Mouse (Mus musculus): ENCODE results near the gene Eng. TPM values are rescaled to one million over a fixed set of nuclear protein-coding genes. Genes with fewer than 3 reads are reported as not detected.

Gene Eng
- polyA plus RNA-seq, 1 experiment from 2014 or later: 30.5 TPM

DNA sequence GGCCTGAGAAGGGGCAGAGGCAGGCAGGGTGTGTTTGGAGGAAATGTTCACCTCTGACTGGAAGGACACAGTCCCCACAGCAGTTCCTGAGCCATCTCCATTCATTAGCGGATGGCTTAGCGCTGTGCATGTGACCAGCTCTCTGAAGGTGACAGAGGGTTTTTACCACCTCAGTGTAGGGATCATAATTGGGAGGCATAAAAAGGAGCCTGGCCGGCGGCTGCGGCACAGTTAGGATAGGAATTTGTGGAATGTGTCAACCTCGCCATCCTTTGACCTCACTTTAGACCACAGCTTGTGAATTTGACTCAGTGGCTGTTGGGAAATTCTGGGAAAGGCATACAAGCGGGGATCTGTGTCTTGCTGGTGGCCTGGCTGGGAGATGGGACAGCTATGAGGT, 7.4 kb downstream of the Eng start:
- H3K4me1 ChIP-seq (replicated peaks; ENCODE audit: control insufficient read depth, insufficient read depth, low read length): no peaks in the 10 kb centered on the region
- no peak overlapping the region for H3K27ac ChIP-seq
- no peak overlapping the region for H3K4me3 ChIP-seq (replicated peaks; ENCODE audit: low read length)
- no peaks in the 10 kb centered on the region for H3K9me3 ChIP-seq (ENCODE audit: control insufficient read depth, low read length)
- H3K9ac ChIP-seq: no peak overlapping the region
- ATAC-seq (ENCODE audit: low FRiP score) (no peak), DNase-seq (ENCODE audit: low spot score) (no peak)
- no peaks in the 10 kb centered on the region for H3K27me3 ChIP-seq (ENCODE audit: control insufficient read depth, insufficient read depth, low read length)
- H3K4me2 ChIP-seq (replicated peaks): no peak overlapping the region
- 53% methylated on average over 7 of the region's 7 CpGs for WGBS
- no peaks in the 10 kb centered on the region for H3K36me3 ChIP-seq (replicated peaks; ENCODE audit: control insufficient read depth, insufficient read depth)

DNA sequence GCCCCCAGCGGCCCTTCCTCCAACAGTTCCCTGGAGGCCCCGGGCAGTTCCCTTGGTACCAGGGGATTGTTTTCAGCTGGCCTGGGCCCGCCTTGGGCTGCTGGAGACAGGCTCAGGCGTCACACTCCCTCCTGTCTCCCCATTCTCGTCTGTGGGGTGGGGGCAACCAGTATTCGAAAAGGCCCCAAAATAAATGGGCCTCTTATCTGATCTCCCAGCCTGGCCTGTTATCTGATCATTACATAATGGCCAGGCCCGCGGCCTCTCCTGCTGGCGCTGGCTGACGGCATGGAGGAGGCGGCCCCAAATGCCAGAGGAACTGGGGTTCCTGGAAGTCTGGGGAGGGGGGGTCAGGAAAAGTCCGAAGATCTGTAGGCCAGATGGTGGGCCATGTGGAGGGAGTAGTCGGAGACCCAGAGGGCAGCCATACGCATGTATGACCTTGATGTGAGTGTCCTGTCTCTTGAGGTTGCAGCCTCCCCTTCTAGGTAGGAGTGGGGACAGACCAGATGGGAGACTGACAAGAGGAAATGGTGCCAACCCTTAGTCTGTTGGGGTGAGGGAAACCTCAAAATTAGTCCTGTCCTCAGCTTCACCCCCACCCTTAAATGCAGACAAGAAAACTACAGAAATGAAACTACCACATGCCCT, 8.5 kb downstream of the Eng start:
- ATAC-seq (ENCODE audit: low FRiP score) (no peak), DNase-seq (ENCODE audit: low spot score) (no peak)
- H3K27ac ChIP-seq: peak overlapping the region; percentile 16; the same call in 1 of the 2 replicates
- H3K9ac ChIP-seq: no peak overlapping the region
- H3K36me3 ChIP-seq (replicated peaks; ENCODE audit: control insufficient read depth, insufficient read depth): no peaks in the 10 kb centered on the region
- H3K4me1 ChIP-seq (replicated peaks; ENCODE audit: control insufficient read depth, insufficient read depth, low read length): no peaks in the 10 kb centered on the region
- WGBS: 76% methylated on average over 14 of the region's 14 CpGs
- H3K27me3 ChIP-seq (ENCODE audit: control insufficient read depth, insufficient read depth, low read length): no peaks in the 10 kb centered on the region
- H3K4me3 ChIP-seq (replicated peaks; ENCODE audit: low read length): no peak overlapping the region
- H3K4me2 ChIP-seq (replicated peaks): no peak overlapping the region
- H3K9me3 ChIP-seq (ENCODE audit: control insufficient read depth, low read length): no peaks in the 10 kb centered on the region

DNA sequence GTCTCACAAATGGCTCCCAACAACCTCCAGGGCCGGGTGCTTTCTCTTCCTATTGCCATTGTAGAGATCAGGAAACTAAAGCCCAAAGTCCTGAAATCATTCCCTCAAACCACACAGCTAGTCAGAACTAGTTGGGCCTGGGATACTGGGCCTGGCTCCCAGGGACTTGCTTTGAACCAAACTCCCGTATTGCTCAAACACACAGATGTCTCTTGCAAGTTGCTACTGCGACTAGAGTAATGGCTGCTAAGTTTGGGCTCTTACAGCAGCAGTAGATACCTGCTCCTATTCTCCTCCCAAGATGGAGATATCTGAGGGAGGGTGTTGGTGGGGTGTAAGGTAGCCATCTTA, 9.0 kb downstream of the Eng start:
- Histone ChIP-seq H3K4me3 (replicated peaks; ENCODE audit: low read length) (no peak overlapping the region), H3K27me3 (ENCODE audit: control insufficient read depth, insufficient read depth, low read length) (no peaks in the 10 kb centered on the region), H3K9me3 (ENCODE audit: control insufficient read depth, low read length) (no peaks in the 10 kb centered on the region), H3K27ac (no peak overlapping the region), H3K36me3 (replicated peaks; ENCODE audit: control insufficient read depth, insufficient read depth) (no peaks in the 10 kb centered on the region), H3K4me2 (replicated peaks) (no peak overlapping the region), H3K4me1 (replicated peaks; ENCODE audit: control insufficient read depth, insufficient read depth, low read length) (no peaks in the 10 kb centered on the region), H3K9ac (no peak overlapping the region)
- no peak for DNase-seq (ENCODE audit: low spot score)
- 83% methylated on average over 3 of the region's 3 CpGs for WGBS
- no peak for ATAC-seq (ENCODE audit: low FRiP score)

DNA sequence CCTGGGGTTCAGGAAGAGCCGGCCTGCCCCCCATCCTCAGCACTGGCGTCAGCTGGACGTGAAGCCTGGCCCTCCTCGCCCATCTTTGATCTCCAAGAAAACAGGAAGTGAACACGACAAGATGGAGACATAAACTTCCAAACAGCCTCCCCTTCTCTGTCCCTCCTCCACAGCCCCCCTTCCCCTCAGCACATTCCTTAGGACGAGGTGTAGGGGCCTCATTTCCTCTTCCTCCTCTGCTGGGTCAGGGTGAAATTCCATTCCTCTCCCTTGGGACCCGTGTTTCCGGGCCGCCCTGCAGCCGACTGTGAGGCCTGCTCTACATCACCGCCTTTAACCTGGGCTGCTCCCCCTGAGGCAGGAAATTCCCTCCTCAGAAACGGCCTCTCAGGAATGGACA, 9.4 kb downstream of the Eng start:
- no peaks in the 10 kb centered on the region for H3K36me3 ChIP-seq (replicated peaks; ENCODE audit: control insufficient read depth, insufficient read depth)
- WGBS: 65% methylated on average over 12 of the region's 12 CpGs
- H3K9ac ChIP-seq: no peak overlapping the region
- ATAC-seq (ENCODE audit: low FRiP score) (no peak), DNase-seq (ENCODE audit: low spot score) (no peak)
- no peak overlapping the region for H3K4me3 ChIP-seq (replicated peaks; ENCODE audit: low read length)
- H3K4me1 ChIP-seq (replicated peaks; ENCODE audit: control insufficient read depth, insufficient read depth, low read length): no peaks in the 10 kb centered on the region
- H3K27ac ChIP-seq: no peak overlapping the region
- no peaks in the 10 kb centered on the region for H3K9me3 ChIP-seq (ENCODE audit: control insufficient read depth, low read length)
- H3K27me3 ChIP-seq (ENCODE audit: control insufficient read depth, insufficient read depth, low read length): no peaks in the 10 kb centered on the region
- no peak overlapping the region for H3K4me2 ChIP-seq (replicated peaks)

DNA sequence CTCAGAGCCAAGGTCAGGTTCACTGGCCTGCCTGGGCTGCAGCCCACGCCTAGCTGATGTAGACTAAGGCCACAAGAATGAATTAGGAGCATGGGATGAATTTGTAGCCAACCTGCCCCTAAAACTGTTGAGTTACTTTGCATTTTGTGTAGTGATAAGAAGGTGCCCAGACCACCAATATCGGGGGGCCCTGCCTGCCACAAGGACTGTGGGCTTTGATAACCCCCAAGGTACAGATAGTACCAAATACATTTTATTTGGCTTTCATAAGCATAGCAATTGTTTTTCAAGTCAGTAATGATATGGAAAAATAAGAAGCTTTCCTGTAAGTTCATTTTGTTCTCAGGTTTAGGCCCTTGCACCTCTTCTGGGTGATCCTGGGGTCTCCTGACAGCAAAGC, 12.5 kb downstream of the Eng start:
- DNase-seq (ENCODE audit: low spot score) (no peak), ATAC-seq (ENCODE audit: low FRiP score) (no peak)
- H3K9me3 ChIP-seq (ENCODE audit: control insufficient read depth, low read length): no peaks in the 10 kb centered on the region
- H3K27ac ChIP-seq: no peak overlapping the region
- H3K36me3 ChIP-seq (replicated peaks; ENCODE audit: control insufficient read depth, insufficient read depth): no peaks in the 10 kb centered on the region
- H3K4me3 ChIP-seq (replicated peaks; ENCODE audit: low read length): no peak overlapping the region
- no peaks in the 10 kb centered on the region for H3K27me3 ChIP-seq (ENCODE audit: control insufficient read depth, insufficient read depth, low read length)
- no peak overlapping the region for H3K4me2 ChIP-seq (replicated peaks)
- H3K4me1 ChIP-seq (replicated peaks; ENCODE audit: control insufficient read depth, insufficient read depth, low read length): no peaks in the 10 kb centered on the region
- WGBS: 93% methylated on average over 2 of the region's 2 CpGs
- no peak overlapping the region for H3K9ac ChIP-seq

DNA sequence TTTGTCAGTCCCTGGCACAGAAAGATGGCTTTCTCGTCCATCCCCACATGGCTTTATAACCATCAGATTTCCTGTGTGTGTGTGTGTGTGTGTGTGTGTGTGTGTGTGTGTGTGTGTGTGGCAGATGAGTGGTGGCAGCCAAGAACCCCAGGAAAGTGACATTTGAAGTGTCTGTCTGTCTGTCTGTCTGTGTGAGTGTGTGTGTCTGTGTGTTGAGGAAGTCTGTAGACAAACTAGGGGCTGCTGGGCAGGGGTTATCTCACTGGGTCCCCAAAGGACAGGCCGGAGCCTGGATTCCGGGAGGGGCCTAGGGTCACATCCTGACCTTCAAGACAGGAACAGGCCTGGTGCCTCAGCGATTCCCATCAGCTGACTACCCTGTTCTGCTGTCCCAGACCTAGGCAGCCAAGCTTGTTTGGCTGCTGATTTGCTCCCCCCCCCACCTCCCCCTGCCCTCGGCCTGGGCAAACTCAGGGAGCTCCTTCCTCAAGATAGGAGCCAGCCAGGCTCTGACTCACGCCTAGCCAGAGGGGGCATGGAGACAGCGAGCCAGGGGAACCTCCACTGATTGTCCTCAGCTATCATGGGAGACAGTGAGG, 15.2 kb downstream of the Eng start:
- ATAC-seq (ENCODE audit: low FRiP score): no peak
- H3K27ac ChIP-seq: no peak overlapping the region
- WGBS: 58% methylated on average over 7 of the region's 7 CpGs

DNA sequence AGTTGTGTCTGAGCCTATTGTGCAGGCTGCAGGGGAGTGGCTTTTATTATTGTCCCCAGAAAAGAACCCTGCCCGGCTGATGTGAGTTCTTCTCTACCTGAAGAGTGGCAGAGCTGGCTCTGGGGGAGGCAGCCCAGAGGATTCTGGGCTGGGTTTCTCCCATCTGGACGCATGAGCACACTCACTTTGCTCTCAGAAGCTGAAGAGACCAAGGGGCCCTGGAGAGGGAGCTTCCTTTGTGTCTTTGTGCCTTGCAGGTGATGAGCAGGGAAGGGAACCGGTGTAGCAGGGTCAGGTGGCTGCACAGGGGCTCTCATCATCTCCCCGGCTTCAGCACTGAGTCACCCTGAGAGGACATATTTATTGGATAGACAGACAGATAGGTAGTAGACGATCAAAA, 15.9 kb downstream of the Eng start:
- Histone ChIP-seq H3K4me1 (replicated peaks; ENCODE audit: control insufficient read depth, insufficient read depth, low read length) (no peaks in the 10 kb centered on the region), H3K27ac (no peak overlapping the region), H3K36me3 (replicated peaks; ENCODE audit: control insufficient read depth, insufficient read depth) (no peaks in the 10 kb centered on the region), H3K4me3 (replicated peaks; ENCODE audit: low read length) (no peak overlapping the region), H3K4me2 (replicated peaks) (no peak overlapping the region), H3K27me3 (ENCODE audit: control insufficient read depth, insufficient read depth, low read length) (no peaks in the 10 kb centered on the region), H3K9me3 (ENCODE audit: control insufficient read depth, low read length) (no peaks in the 10 kb centered on the region), H3K9ac (no peak overlapping the region)
- 58% methylated on average over 5 of the region's 5 CpGs for WGBS
- DNase-seq (ENCODE audit: low spot score): no peak
- ATAC-seq (ENCODE audit: low FRiP score): no peak

More for the DNA sequence above, 15.2 kb downstream of the Eng start:
- Histone ChIP-seq H3K4me1 (replicated peaks; ENCODE audit: control insufficient read depth, insufficient read depth, low read length) (no peaks in the 10 kb centered on the region), H3K4me2 (replicated peaks) (no peak overlapping the region), H3K9ac (no peak overlapping the region), H3K4me3 (replicated peaks; ENCODE audit: low read length) (no peak overlapping the region), H3K9me3 (ENCODE audit: control insufficient read depth, low read length) (no peaks in the 10 kb centered on the region), H3K36me3 (replicated peaks; ENCODE audit: control insufficient read depth, insufficient read depth) (no peaks in the 10 kb centered on the region), H3K27me3 (ENCODE audit: control insufficient read depth, insufficient read depth, low read length) (no peaks in the 10 kb centered on the region)
- no peak for DNase-seq (ENCODE audit: low spot score)

DNA sequence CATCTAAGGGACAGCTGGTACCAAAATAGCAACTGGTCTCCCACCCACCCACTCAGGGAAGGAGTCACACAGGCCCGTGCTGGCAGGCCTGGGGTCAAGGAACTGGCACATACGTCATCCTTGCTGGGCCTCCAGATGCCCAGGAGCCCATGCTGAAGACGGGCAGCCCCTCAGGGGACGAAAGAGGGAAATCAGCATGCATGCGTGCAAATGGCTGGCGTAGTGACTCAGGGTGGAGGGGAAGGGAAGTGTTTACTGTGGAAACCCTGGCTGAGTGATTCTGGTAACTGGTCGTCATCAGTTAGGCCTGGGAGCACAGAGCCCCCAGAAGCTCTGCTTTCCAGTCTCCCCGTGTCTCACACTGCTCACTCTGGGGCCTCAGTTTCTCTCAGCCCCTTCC, 18.9 kb downstream of the Eng start:
- Histone ChIP-seq H3K27ac (no peak overlapping the region), H3K4me1 (replicated peaks; ENCODE audit: control insufficient read depth, insufficient read depth, low read length) (no peaks in the 10 kb centered on the region), H3K9ac (no peak overlapping the region), H3K4me3 (replicated peaks; ENCODE audit: low read length) (no peak overlapping the region), H3K9me3 (ENCODE audit: control insufficient read depth, low read length) (no peaks in the 10 kb centered on the region), H3K4me2 (replicated peaks) (no peak overlapping the region), H3K36me3 (replicated peaks; ENCODE audit: control insufficient read depth, insufficient read depth) (no peaks in the 10 kb centered on the region), H3K27me3 (ENCODE audit: control insufficient read depth, insufficient read depth, low read length) (no peaks in the 10 kb centered on the region)
- ATAC-seq (ENCODE audit: low FRiP score) (no peak), DNase-seq (ENCODE audit: low spot score) (no peak)
- WGBS: 64% methylated on average over 8 of the region's 8 CpGs

DNA sequence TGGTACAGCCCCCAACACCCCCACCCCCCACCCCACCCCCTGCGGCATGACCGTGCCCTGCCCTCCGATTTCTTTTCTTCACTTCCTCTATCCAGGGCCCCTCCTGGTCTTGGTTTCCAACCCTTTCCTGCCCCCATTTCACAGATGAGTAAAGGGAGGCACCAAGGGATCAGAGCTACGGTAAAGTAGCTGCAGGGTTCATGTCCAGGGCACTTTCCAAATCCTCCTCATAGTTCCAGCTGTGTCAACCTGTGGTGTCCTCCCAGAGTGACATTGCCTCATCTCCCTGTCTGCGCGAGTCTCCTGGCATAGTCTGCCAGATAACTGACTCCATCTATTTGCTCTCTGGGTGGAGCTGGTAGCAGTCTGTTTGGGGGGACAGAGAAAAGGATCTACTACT, 19.5 kb downstream of the Eng start:
- Histone ChIP-seq H3K27ac (no peak overlapping the region), H3K27me3 (ENCODE audit: control insufficient read depth, insufficient read depth, low read length) (no peaks in the 10 kb centered on the region), H3K4me1 (replicated peaks; ENCODE audit: control insufficient read depth, insufficient read depth, low read length) (no peaks in the 10 kb centered on the region), H3K4me3 (replicated peaks; ENCODE audit: low read length) (no peak overlapping the region), H3K9ac (no peak overlapping the region), H3K36me3 (replicated peaks; ENCODE audit: control insufficient read depth, insufficient read depth) (no peaks in the 10 kb centered on the region), H3K4me2 (replicated peaks) (no peak overlapping the region), H3K9me3 (ENCODE audit: control insufficient read depth, low read length) (no peaks in the 10 kb centered on the region)
- 86% methylated on average over 6 of the region's 6 CpGs for WGBS
- DNase-seq (ENCODE audit: low spot score) (no peak), ATAC-seq (ENCODE audit: low FRiP score) (no peak)

DNA sequence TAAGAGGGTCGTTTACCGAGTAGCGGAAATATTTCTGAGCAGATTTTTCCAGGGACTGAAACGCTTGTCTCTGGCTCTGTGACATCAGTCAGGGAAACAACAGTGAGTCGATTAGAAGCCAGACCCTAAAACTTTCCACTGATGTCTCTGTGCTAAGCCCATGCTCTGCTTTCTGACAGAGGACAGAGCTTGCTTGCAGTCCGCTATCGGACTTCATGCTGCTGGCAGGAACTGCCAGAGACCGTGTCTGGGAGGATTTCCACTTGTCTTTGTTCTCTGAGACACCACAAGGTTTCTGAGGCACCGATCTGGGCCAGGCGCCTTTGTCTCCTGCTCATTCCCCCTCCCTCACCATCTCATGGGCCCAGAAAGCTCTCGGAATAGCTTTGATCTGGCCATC, 21.4 kb downstream of the Eng start:
- ATAC-seq (ENCODE audit: low FRiP score) (no peak), DNase-seq (ENCODE audit: low spot score) (no peak)
- no peaks in the 10 kb centered on the region for H3K27me3 ChIP-seq (ENCODE audit: control insufficient read depth, insufficient read depth, low read length)
- no peaks in the 10 kb centered on the region for H3K9me3 ChIP-seq (ENCODE audit: control insufficient read depth, low read length)
- WGBS: 25% methylated on average over 11 of the region's 11 CpGs
- H3K27ac ChIP-seq: 0 out of 2 replicates have a peak overlapping the region, but pooled peaks have one; percentile 32
- H3K4me2 ChIP-seq (replicated peaks): no peak overlapping the region
- H3K36me3 ChIP-seq (replicated peaks; ENCODE audit: control insufficient read depth, insufficient read depth): no peaks in the 10 kb centered on the region
- H3K4me1 ChIP-seq (replicated peaks; ENCODE audit: control insufficient read depth, insufficient read depth, low read length): no peaks in the 10 kb centered on the region
- no peak overlapping the region for H3K9ac ChIP-seq
- no peak overlapping the region for H3K4me3 ChIP-seq (replicated peaks; ENCODE audit: low read length)

Data from hindbrain, embryonic 14.5 days (tissue).